Mouse (Mus musculus) G1E (cell line): ENCODE results near the gene Ccno.

ENCODE experiments used
- CTCF ChIP-seq: IDR thresholded peaks from 2 replicates; pipeline ENCODE4 v1.5.1; 2012; ENCODE audit warnings: low read depth, low read length, inconsistent platforms, mixed read lengths
- GATA1 ChIP-seq: IDR thresholded peaks from 2 replicates; pipeline ENCODE4 v1.6.1; 2012; ENCODE audit warnings: borderline replicate concordance, low read length, inconsistent platforms, mixed read lengths
- GATA2 ChIP-seq: IDR thresholded peaks from 2 replicates; pipeline ENCODE4 v1.6.1; 2012; ENCODE audit warnings: low read depth, low read length, inconsistent platforms, borderline replicate concordance
- POLR2AphosphoS5 ChIP-seq: IDR thresholded peaks from 2 replicates; pipeline ENCODE4 v1.6.1; 2012; ENCODE audit warnings: low read depth, low read length, inconsistent platforms; ENCODE audit not compliant: insufficient replicate concordance
- TAL1 ChIP-seq: conservative IDR thresholded peaks from 2 replicates; pipeline ENCODE4 v1.6.1; 2012; ENCODE audit warnings: low read depth, low read length, inconsistent platforms, mixed read lengths

DNA sequence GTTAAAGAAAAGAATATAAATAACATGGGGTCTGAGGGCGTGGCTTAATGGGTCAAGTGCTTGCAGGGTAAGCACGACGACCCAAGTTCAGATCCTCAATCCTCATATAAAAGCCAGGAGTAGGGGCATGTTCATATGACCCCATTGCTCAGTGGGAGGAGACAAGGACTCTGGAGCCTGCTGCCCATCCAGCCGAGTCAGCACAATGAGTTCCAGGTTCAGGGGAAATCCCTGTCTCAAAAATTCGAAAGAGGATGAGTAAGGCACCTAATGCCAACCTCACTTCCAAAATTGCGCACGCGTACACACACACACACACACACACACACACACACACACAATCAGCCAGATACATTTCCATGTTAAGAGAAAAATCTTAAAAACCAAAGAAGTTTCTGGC is 34.9 kb downstream of the Ccno start:
- TF ChIP-seq TAL1 (no peak), CTCF (no peak), POLR2AphosphoS5 (no peak), GATA1 (no peak), GATA2 (no peak)
